Mouse (Mus musculus): ENCODE results near the gene Ift27. TPM values are rescaled to one million over a fixed set of nuclear protein-coding genes. Genes with fewer than 3 reads are reported as not detected.

Gene Ift27
- polyA plus RNA-seq, 1 experiment from 2014 or later = 32.2 TPM

GRCm38 (mm10) chr15:78155421-78155820 lies 18.5 kb downstream of the Ift27 start:
- peaks cover 16% of the 10 kb centered on the region for H3K27me3 ChIP-seq
- no peak for TF ChIP-seq CTCF (IDR thresholded peaks at IDR 0.05)
- DNase-seq (ENCODE audit: low read depth, low spot score) (no peak), ATAC-seq (no peak)
- in situ Hi-C loops (cut with MboI; ENCODE audit: low pct_unique_long_range_greater_than_20kb) = no loop called here
- POLR2A ChIA-PET = no interaction called here
- CTCF ChIA-PET = no interaction called here

GRCm38 (mm10) chr15:78153045-78153775 lies 20.7 kb downstream of the Ift27 start:
- POLR2A ChIA-PET = no interaction called here
- ATAC-seq = no peak
- TF ChIP-seq CTCF (IDR thresholded peaks at IDR 0.05) = no peak
- CTCF ChIA-PET = no interaction called here
- in situ Hi-C loops (cut with MboI; ENCODE audit: low pct_unique_long_range_greater_than_20kb) = no loop called here
- H3K27me3 ChIP-seq = peaks cover 36% of the 10 kb centered on the region
- DNase-seq (ENCODE audit: low read depth, low spot score) = no peak

DNA sequence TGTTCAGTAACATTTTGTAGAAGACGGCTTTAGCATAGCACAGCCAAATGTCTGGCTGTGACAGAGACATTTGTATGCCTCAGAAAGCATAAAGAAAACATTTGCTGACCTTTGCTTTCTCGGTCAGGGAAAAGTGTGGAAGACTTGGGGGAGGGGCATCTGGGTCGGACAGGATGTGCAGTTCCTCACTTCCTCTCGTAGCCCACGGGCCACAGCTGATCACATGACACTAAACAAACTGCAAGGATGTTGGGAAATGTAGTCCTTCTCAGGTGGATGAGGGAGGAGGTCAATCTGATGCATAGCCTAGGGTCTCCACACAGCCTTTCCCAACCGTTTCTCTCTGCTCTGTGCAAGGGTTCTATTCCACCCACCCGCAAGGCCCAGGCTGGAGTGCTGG lies 25.3 kb downstream of the Ift27 start:
- ATAC-seq (no peak), DNase-seq (ENCODE audit: low read depth, low spot score) (no peak)
- POLR2A ChIA-PET = no interaction called here
- in situ Hi-C loops (cut with MboI; ENCODE audit: low pct_unique_long_range_greater_than_20kb) = no loop called here
- CTCF ChIA-PET = no interaction called here
- H3K27me3 ChIP-seq = peaks cover 63% of the 10 kb centered on the region
- no peak for TF ChIP-seq CTCF (IDR thresholded peaks at IDR 0.05)

DNA sequence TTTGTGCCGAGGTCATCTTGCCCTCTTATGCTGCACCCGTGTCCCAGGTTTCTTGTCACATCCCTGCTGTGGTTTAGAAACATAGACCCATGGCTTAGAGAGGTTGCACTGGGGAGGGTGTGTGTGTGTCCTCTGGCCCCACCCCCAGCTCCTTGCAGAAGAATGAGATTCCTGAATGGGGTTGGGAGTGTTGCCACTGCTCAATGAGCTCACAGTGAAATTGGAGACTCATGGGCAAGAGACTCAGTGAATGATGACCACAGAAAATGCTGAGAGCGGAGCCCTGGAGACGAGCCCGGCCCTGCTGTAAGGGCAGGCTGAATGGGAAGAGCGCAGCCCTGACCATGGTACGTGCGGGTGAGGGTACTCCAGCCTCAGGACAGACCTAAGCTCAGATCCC lies 33.7 kb downstream of the Ift27 start:
- in situ Hi-C loops (cut with MboI; ENCODE audit: low pct_unique_long_range_greater_than_20kb) = no loop called here
- POLR2A ChIA-PET = no interaction called here
- TF ChIP-seq CTCF (IDR thresholded peaks at IDR 0.05) = no peak
- peaks cover 42% of the 10 kb centered on the region for H3K27me3 ChIP-seq
- CTCF ChIA-PET = no interaction called here
- DNase-seq (ENCODE audit: low read depth, low spot score) (no peak), ATAC-seq (no peak)

- no peak for DNase-seq (ENCODE audit: low read depth, low spot score)
Measured at GRCm38 (mm10) chr15:78134606-78135005, 39.3 kb downstream of the Ift27 start.

GRCm38 (mm10) chr15:78133389-78133788 lies 40.5 kb downstream of the Ift27 start:
- in situ Hi-C loops (cut with MboI; ENCODE audit: low pct_unique_long_range_greater_than_20kb) = no loop called here
- DNase-seq (ENCODE audit: low read depth, low spot score) (no peak), ATAC-seq (no peak)
- H3K27me3 ChIP-seq = peaks cover 40% of the 10 kb centered on the region
- POLR2A ChIA-PET = interaction anchor here (0.7 kb wide), 1 partner anchor 778 kb away, joined by 4 read pairs; no protein-coding TSS in a partner anchor
- no peak for TF ChIP-seq CTCF (IDR thresholded peaks at IDR 0.05)
- CTCF ChIA-PET = no interaction called here

More at GRCm38 (mm10) chr15:78134606-78135005, 39.3 kb downstream of the Ift27 start:
- in situ Hi-C loops (cut with MboI; ENCODE audit: low pct_unique_long_range_greater_than_20kb) = no loop called here
- H3K27me3 ChIP-seq = peaks cover 39% of the 10 kb centered on the region
- ChIA-PET POLR2A (no interaction called here), CTCF (interaction anchor here (0.6 kb wide), 1 partner anchor 475 kb away, joined by 4 read pairs; no protein-coding TSS in a partner anchor)
- ATAC-seq = no peak
- TF ChIP-seq CTCF (IDR thresholded peaks at IDR 0.05) = no peak

DNA sequence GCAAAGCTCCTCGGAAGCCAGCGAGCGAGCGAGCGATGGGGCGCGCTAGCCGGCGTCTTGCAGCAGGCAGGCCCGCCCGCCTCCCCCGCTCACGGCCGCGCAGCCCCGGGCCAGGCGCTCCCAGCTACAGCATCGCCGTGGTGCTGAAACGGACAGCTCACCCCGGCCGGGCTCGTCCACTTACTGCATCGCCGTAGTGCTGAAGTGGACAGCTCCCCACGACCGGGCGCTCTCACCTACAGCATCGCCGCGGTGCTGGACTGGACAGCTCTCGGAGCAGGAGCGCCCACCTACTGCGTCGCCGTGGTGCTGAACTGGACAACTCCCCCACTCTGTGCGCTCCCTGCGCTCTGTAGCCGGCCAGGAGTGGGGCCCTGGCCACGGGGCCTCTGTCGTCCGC lies 54.2 kb downstream of the Ift27 start, which contains the start of gene Cacng2:
Cacng2 (minus strand) TSS at position 325 of the 400 bp plus-strand sequence.
- H3K27me3 ChIP-seq = peaks cover 20% of the 10 kb centered on the region
- DNase-seq (ENCODE audit: low read depth, low spot score) (peak; percentile 82), ATAC-seq (peak; percentile 83)
- ChIA-PET CTCF (interaction anchor here (1.2 kb wide), 1 partner anchor 120 kb away, joined by 3 read pairs; no protein-coding TSS in a partner anchor), POLR2A (interaction anchor here (0.7 kb wide), 1 partner anchor 762 kb away, joined by 3 read pairs; no protein-coding TSS in a partner anchor)
- in situ Hi-C loops (cut with MboI; ENCODE audit: low pct_unique_long_range_greater_than_20kb) = no loop called here
- no peak for TF ChIP-seq CTCF (IDR thresholded peaks at IDR 0.05)

GRCm38 (mm10) chr15:78119248-78119647 lies 54.7 kb downstream of the Ift27 start:
- no peak for ATAC-seq
- in situ Hi-C loops (cut with MboI; ENCODE audit: low pct_unique_long_range_greater_than_20kb) = no loop called here
- no peak for TF ChIP-seq CTCF (IDR thresholded peaks at IDR 0.05)
- H3K27me3 ChIP-seq = peaks cover 20% of the 10 kb centered on the region
- DNase-seq (ENCODE audit: low read depth, low spot score) = no peak
- ChIA-PET POLR2A (interaction anchor here (0.7 kb wide), 1 partner anchor 761 kb away, joined by 3 read pairs; no protein-coding TSS in a partner anchor), CTCF (no interaction called here)

DNA sequence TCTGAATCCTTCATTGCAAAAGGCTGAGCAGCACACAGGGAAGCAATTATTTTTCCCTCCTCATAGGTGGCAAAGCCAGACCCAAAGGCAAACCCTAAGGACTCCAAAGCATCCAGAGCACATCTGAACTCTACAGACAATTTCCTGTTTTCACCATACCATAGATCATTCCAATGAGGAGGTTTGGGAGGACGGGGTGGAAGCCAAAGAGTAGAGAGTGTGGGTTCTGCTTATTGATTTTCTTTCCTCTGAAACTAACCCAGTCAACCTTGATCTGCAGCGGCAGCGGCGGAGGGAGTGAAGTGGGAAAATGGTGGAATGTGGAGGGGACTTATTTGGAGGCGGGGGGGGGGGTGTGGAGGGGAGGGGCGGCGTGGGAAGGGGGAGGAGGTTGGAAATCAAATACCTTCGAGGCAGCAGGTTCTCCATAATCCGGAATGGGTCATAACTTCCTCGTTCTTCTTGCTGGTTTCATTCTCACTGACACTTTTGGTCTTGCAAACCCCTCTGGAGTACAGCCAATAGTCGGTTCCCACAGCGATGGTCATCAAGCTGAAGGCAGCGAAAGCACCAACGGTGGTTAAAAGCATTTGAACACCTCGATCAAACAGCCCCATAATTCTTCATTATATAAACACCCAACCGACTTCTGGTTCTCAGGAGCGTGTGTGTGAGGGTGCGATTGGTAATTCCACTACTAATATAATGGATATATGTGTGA lies 55.5 kb downstream of the Ift27 start:
- in situ Hi-C loops (cut with MboI; ENCODE audit: low pct_unique_long_range_greater_than_20kb) = no loop called here
- ATAC-seq (no peak), DNase-seq (ENCODE audit: low read depth, low spot score) (no peak)
- ChIA-PET POLR2A (no interaction called here), CTCF (no interaction called here)
- H3K27me3 ChIP-seq = peaks cover 20% of the 10 kb centered on the region
- no peak for TF ChIP-seq CTCF (IDR thresholded peaks at IDR 0.05)

DNA sequence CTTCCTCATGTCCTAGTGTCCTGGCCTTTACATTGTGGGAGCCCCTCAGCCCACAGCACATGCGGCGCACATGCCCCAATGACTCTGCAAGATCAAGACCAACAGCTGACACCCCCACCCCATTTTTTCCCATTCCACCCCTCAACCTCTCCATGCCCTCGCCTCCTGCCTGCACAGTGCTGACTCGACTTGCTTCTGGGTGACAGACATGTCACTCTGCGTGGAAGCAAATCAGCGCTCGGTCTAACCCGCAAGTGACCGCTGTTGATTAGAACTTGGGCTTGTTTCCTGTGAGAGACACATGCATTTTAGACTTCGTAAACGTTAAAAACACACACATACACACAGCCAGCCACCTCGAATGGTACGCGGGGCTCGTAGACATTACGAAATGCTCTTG lies 56.2 kb downstream of the Ift27 start:
- no peak for DNase-seq (ENCODE audit: low read depth, low spot score)
- no peak for ATAC-seq
- no peak for TF ChIP-seq CTCF (IDR thresholded peaks at IDR 0.05)
- in situ Hi-C loops (cut with MboI; ENCODE audit: low pct_unique_long_range_greater_than_20kb) = no loop called here
- ChIA-PET CTCF (no interaction called here), POLR2A (no interaction called here)
- H3K27me3 ChIP-seq = peaks cover 24% of the 10 kb centered on the region

DNA sequence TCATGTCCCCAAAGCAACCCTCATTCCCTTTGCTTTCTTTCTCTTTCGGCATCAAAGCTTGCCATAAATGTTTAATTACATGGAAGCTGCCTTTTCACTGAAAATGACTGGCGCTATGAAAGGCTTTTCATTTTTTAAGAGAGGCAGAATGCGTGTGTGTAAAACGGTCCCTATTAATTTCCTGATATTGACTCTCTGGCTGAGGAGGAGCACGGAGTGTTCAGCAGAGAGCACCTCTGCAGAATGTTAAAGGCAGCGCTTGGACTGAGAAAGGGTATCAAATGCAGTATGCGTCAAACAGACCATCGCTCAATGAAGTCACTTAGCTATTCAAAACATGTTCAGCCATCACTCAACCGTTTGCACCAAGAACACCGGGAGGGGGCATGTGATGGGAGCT lies 57.0 kb downstream of the Ift27 start:
- ChIA-PET CTCF (no interaction called here), POLR2A (no interaction called here)
- no peak for DNase-seq (ENCODE audit: low read depth, low spot score)
- in situ Hi-C loops (cut with MboI; ENCODE audit: low pct_unique_long_range_greater_than_20kb) = no loop called here
- no peak for ATAC-seq
- H3K27me3 ChIP-seq = peaks cover 25% of the 10 kb centered on the region
- TF ChIP-seq CTCF (IDR thresholded peaks at IDR 0.05) = no peak

Measured in Patski (cell line).